Mouse (Mus musculus) limb, embryonic 14.5 days (tissue): ENCODE results near the gene Itk. TPM values are rescaled to one million over a fixed set of nuclear protein-coding genes. Genes with fewer than 3 reads are reported as not detected.
A peak's percentile ranks its signal among the peaks of the same experiment; 100 is the strongest.

Source experiments
- ATAC-seq: fragments of 200-750 bp; cut with Nextera tagmentation; 2 replicates; pipeline ENCODE4 v1.8.0; 2017; ENCODE audit warnings: low read depth, moderate number of reproducible peaks, moderate TSS enrichment; ENCODE audit not compliant: low FRiP score
- DNase-seq: peaks from one replicate; pipeline ENCODE4 v3.0.0-alpha.2; 2015; ENCODE audit warnings: low spot score
- H3K27ac ChIP-seq: fragments of 300-500 bp; sonication (generic); replicated peaks from 2 replicates; pipeline ENCODE4 v1.5.1; 2014; ENCODE audit warnings: low read depth, mild to moderate bottlenecking, low read length, moderate library complexity, mixed read lengths
- H3K27me3 ChIP-seq: fragments of 300-500 bp; sonication (generic); 2 replicates; pipeline ENCODE4 v1.6.1; 2014; ENCODE audit warnings: low read length, mixed read lengths; ENCODE audit not compliant: control insufficient read depth, insufficient read depth
- H3K36me3 ChIP-seq: fragments of 300-500 bp; sonication (generic); 2 replicates; pipeline ENCODE4 v1.6.1; 2014; ENCODE audit warnings: mild to moderate bottlenecking, low read length, moderate library complexity, mixed read lengths; ENCODE audit not compliant: control insufficient read depth, insufficient read depth
- H3K4me1 ChIP-seq: fragments of 300-500 bp; sonication (generic); 2 replicates; pipeline ENCODE4 v1.6.1; 2014; ENCODE audit warnings: antibody characterized with exemption, low read length, mixed read lengths; ENCODE audit not compliant: control insufficient read depth, insufficient read depth
- H3K4me2 ChIP-seq: fragments of 300-500 bp; sonication (generic); replicated peaks from 2 replicates; pipeline ENCODE4 v1.6.1; 2014; ENCODE audit warnings: low read depth, mild to moderate bottlenecking, low read length, moderate library complexity; ENCODE audit not compliant: severe bottlenecking
- H3K4me3 ChIP-seq: fragments of 300-500 bp; sonication (generic); replicated peaks from 2 replicates; pipeline ENCODE4 v1.5.1; 2014; ENCODE audit warnings: low read length
- H3K9ac ChIP-seq: fragments of 300-500 bp; sonication (generic); 2 replicates; pipeline ENCODE4 v1.6.1; 2014; ENCODE audit warnings: mild to moderate bottlenecking, low read depth, low read length, moderate library complexity; ENCODE audit not compliant: severe bottlenecking
- H3K9me3 ChIP-seq: fragments of 300-500 bp; sonication (generic); 2 replicates; pipeline ENCODE4 v1.6.1; 2016; ENCODE audit warnings: low read length; ENCODE audit not compliant: control insufficient read depth
- POLR2A ChIP-seq: fragments of 200-500 bp; IDR thresholded peaks from 2 replicates; pipeline ENCODE4 v1.8.0; 2012; ENCODE audit warnings: inconsistent platforms, mild to moderate bottlenecking, moderate library complexity, borderline replicate concordance; ENCODE audit not compliant: insufficient read depth, insufficient read length; ENCODE audit errors: extremely low read depth
- WGBS: fragments of 180-500 bp; shearing (Covaris S2); extraction: QIAGEN DNeasy Blood & Tissue Kit; methylation state at CpG from one replicate; pipeline ENCODE4 v1.1.7; 2014; 5-methylcytosine and 5-hydroxymethylcytosine counted together
- polyA plus RNA-seq, 2 experiments: library from polyadenylated mRNA; depleted of rRNA in 1 of 2; stranded (reverse) in 1 of 2; unstranded in 1 of 2; fragments of >200 nt; fragmentation: Nextera tagmentation in 1 of 2; extraction: Ambion mirVana in 1 of 2; gene quantifications; 2 replicates each; pipeline versions ENCODE4 v1.2.1 to v1.2.3; 2012 to 2014

Itk gene
- polyA plus RNA-seq, 2 experiments = 0.14 to 0.28 TPM

- Histone ChIP-seq H3K9me3 (no peaks in the 10 kb centered on the region), H3K4me1 (no peaks in the 10 kb centered on the region), H3K4me3 (no peak overlapping the region), H3K4me2 (no peak overlapping the region), H3K27ac (no peak overlapping the region), H3K9ac (no peak overlapping the region), H3K36me3 (peaks cover 6% of the 10 kb centered on the region; the same call in 1 of the 2 replicates), H3K27me3 (no peaks in the 10 kb centered on the region)
- DNase-seq (no peak), ATAC-seq (no peak)
- no peak for TF ChIP-seq POLR2A
- WGBS = 80% methylated on average over 9 of the region's 9 CpGs
Observed at GRCm38 (mm10) chr11:46289561-46289960, 99.8 kb downstream of the Itk start.

- Histone ChIP-seq H3K4me3 (no peak overlapping the region), H3K27me3 (no peaks in the 10 kb centered on the region), H3K4me2 (no peak overlapping the region), H3K9me3 (no peaks in the 10 kb centered on the region), H3K27ac (no peak overlapping the region), H3K4me1 (no peaks in the 10 kb centered on the region), H3K9ac (no peak overlapping the region), H3K36me3 (peaks cover 11% of the 10 kb centered on the region; the same call in 1 of the 2 replicates)
- TF ChIP-seq POLR2A = no peak
- 78% methylated on average over 4 of the region's 4 CpGs for WGBS
- ATAC-seq (no peak), DNase-seq (no peak)
Observed at GRCm38 (mm10) chr11:46289022-46289421, 100.3 kb downstream of the Itk start.

DNA sequence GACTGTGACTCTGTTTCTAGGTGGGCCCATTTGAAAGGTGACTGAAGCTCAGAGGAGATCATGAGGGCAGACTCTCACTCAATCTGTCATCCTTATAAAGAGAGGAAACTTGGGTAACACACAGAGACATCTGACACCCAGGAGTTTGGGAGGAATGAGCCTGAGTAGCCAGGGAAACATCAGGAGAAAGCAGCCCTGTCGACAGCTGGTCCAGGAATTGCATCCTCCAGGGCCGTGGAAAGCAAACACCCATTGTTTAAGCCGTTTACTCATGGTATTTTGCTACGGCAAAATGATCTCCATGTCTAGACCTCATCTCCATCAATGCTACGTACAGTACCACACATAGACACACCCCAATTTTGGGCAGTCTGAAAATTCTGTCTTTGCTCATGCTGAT lies 101.2 kb downstream of the Itk start:
- H3K9ac ChIP-seq = no peak overlapping the region
- no peak overlapping the region for H3K4me2 ChIP-seq
- peaks cover 13% of the 10 kb centered on the region; the same call in 1 of the 2 replicates for H3K36me3 ChIP-seq
- no peak overlapping the region for H3K4me3 ChIP-seq
- H3K4me1 ChIP-seq = no peaks in the 10 kb centered on the region
- WGBS = 76% methylated on average over 5 of the region's 5 CpGs
- no peak overlapping the region for H3K27ac ChIP-seq
- DNase-seq (no peak), ATAC-seq (peak; percentile 67; the same call in 1 of the 2 replicates)
- TF ChIP-seq POLR2A = no peak
- no peaks in the 10 kb centered on the region for H3K27me3 ChIP-seq
- no peaks in the 10 kb centered on the region for H3K9me3 ChIP-seq

GRCm38 (mm10) chr11:46286803-46287202 lies 102.5 kb downstream of the Itk start:
- H3K4me3 ChIP-seq = no peak overlapping the region
- no peak overlapping the region for H3K27ac ChIP-seq
- no peaks in the 10 kb centered on the region for H3K27me3 ChIP-seq
- H3K9ac ChIP-seq = no peak overlapping the region
- no peak overlapping the region for H3K4me2 ChIP-seq
- no peaks in the 10 kb centered on the region for H3K9me3 ChIP-seq
- H3K36me3 ChIP-seq = peaks cover 16% of the 10 kb centered on the region; the same call in 1 of the 2 replicates
- ATAC-seq (no peak), DNase-seq (no peak)
- TF ChIP-seq POLR2A = no peak
- 47% methylated on average over 6 of the region's 6 CpGs for WGBS
- no peaks in the 10 kb centered on the region for H3K4me1 ChIP-seq

DNA sequence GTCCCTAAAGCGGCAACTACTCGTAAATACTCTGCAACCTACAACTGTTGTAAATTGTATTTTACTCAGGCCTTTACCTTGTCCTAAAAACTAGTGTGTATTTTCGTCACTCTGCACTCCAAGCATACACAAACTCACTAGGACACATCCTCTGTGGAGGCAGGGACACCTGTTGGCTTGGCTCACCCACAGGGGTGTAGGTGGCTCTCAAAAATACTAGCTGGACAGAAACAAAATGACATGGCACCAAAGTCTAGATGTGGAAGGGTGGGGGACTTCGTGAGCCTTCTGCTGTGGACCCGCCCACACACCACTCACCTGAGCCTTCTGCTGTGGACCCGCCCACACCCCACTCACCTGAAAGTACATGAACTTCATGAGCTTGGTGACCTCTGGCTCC lies 105.5 kb downstream of the Itk start:
- H3K4me1 ChIP-seq = no peaks in the 10 kb centered on the region
- ATAC-seq = no peak

DNA sequence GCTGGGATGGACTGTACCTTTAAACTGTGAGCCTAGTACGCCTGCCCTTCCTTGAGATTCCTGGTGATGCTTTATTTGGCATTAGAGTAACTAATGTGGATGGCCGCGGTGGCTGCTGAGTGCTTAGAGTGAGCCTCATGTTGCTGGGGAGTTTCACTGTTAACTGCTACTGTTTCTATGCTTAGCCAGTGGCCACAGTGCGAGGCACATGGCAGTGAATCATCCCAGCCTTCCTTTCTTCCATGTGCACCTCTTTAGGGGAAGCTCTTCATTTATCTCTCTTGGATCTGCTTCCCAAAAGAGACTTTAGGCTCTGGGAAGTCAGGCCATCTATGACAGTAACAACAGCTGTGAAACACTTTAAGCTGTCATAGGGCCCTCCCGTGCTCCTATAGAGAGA lies 106.7 kb downstream of the Itk start:
- no peak overlapping the region for H3K9ac ChIP-seq
- no peaks in the 10 kb centered on the region for H3K9me3 ChIP-seq
- H3K27me3 ChIP-seq = no peaks in the 10 kb centered on the region
- H3K4me2 ChIP-seq = no peak overlapping the region
- WGBS = 90% methylated on average over 5 of the region's 5 CpGs
- peaks cover 12% of the 10 kb centered on the region for H3K36me3 ChIP-seq
- H3K27ac ChIP-seq = no peak overlapping the region
- ATAC-seq = no peak
- TF ChIP-seq POLR2A = no peak
- no peak for DNase-seq
- no peak overlapping the region for H3K4me3 ChIP-seq
- H3K4me1 ChIP-seq = no peaks in the 10 kb centered on the region

More for the DNA sequence above, 105.5 kb downstream of the Itk start:
- no peak for TF ChIP-seq POLR2A
- no peak overlapping the region for H3K4me2 ChIP-seq
- peaks cover 12% of the 10 kb centered on the region; the same call in 1 of the 2 replicates for H3K36me3 ChIP-seq
- no peaks in the 10 kb centered on the region for H3K9me3 ChIP-seq
- H3K27ac ChIP-seq = no peak overlapping the region
- H3K9ac ChIP-seq = no peak overlapping the region
- H3K27me3 ChIP-seq = no peaks in the 10 kb centered on the region
- WGBS = 86% methylated on average over 6 of the region's 6 CpGs
- DNase-seq = no peak
- no peak overlapping the region for H3K4me3 ChIP-seq
